Mouse (Mus musculus) megakaryocyte progenitor cell, adult 5-6 weeks (primary cell): ENCODE measurements at regions not wholly inside any gene's neighbourhood (a gene's known extent, or its start where the extent isn't known, plus 50 kb on each side); places are given as distances from the start of the nearest gene placed in this dataset.
A peak's percentile ranks its signal among the peaks of the same experiment; 100 is the strongest.

ENCODE experiments used
- ATAC-seq: replicated peaks from 2 replicates; pipeline ENCODE4 v1.8.0; 2016; ENCODE audit warnings: mild to moderate bottlenecking, moderate TSS enrichment, inconsistent platforms; ENCODE audit not compliant: poor library complexity

DNA sequence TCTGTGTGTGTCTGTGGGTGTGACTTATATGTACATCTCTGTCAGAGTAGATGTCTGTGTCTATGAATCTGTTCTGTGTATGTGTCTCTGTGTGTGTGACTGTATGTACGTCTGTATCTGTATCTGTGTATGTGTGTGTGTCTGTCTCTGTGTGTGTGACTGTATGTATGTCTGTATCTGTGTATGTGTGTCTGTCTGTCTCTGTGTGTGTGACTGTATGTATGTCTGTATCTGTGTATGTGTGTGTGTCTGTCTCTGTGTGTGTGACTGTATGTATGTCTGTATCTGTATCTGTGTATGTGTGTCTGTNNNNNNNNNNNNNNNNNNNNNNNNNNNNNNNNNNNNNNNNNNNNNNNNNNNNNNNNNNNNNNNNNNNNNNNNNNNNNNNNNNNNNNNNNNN, 88.3 kb downstream of the Sspn start:
- ATAC-seq: peak; percentile 37; the same call in 1 of the 2 replicates
